Mouse (Mus musculus): ENCODE measurements around the gene Ak4.

Ak4 gene

GRCm38 (mm10) chr4:101459358-101459757 is 40.3 kb downstream of the Ak4 start:
- DNase-seq (ENCODE audit: low spot score in 2 of 2), result no peak

DNA sequence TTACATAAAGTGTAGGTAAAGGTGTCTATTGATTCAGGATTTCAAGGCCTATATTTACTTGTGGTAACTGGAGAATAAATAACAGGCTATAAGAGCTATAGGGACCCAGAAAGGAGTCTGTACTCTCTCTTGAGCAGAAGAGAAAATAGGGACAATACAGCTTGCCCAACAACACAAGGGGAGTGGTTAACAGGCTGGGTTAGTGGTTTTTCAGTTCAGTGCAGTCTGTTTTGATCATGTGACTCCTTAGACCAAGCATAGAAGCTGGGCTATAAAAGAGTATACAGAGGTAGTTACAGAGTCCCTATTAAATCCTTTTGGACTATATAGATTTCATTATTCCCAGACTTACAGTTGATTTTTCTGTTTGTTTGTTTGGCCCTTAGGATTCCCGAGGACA is 41.0 kb downstream of the Ak4 start:
- DNase-seq (ENCODE audit: low spot score in 2 of 2), result no peak

GRCm38 (mm10) chr4:101462065-101462464 is 43.0 kb downstream of the Ak4 start:
- no peak for DNase-seq (ENCODE audit: low spot score in 2 of 2)

DNA sequence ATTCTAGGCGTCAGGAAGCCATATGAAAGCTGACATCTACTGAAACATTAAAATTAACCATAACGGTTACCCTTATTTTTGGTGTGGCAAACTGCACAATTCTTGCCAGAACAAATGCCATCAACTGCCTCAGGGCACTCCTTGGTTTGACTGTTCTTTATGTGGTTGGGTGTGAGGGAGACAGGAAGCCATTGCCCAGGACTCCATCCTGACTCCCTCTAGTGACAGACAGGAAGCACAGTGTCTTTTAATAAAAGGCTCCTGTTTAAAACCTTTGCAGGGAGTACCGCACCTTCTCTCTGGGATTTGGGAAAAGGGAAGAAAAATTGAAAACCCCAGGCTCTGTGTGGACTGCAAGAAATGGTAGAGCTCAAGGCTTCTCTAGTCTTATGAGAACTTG is 47.2 kb downstream of the Ak4 start:
- no peak for DNase-seq (ENCODE audit: low spot score in 2 of 2)

GRCm38 (mm10) chr4:101469242-101469641 is 50.2 kb downstream of the Ak4 start:
- no peak for DNase-seq (ENCODE audit: low spot score in 2 of 2)

DNA sequence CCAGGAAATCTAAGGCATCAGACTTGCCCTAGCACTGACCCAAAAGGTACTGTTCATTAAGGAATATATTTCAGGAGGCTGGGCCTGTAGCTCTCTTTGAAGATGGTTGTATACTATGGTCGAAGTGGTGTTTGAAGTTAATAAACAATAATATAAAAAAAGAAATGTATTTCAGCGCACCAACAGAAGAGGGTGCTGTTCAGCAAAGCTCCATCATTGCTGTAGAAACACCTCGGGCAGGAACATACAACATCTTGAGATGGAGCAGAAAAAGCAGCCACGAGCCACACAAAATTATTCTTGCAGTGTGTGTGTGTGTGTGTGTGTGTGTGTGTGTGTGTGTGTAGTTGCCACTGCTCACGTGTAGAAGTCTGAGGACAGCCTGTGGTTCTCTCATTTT is 51.5 kb downstream of the Ak4 start:
- no peak for DNase-seq (ENCODE audit: low spot score in 2 of 2)

GRCm38 (mm10) chr4:101472767-101473166 is 53.7 kb downstream of the Ak4 start:
- no peak for DNase-seq (ENCODE audit: low spot score in 2 of 2)

GRCm38 (mm10) chr4:101490320-101490917 is 71.3 kb downstream of the Ak4 start:
- no peak for DNase-seq (ENCODE audit: low spot score in 2 of 2)

DNA sequence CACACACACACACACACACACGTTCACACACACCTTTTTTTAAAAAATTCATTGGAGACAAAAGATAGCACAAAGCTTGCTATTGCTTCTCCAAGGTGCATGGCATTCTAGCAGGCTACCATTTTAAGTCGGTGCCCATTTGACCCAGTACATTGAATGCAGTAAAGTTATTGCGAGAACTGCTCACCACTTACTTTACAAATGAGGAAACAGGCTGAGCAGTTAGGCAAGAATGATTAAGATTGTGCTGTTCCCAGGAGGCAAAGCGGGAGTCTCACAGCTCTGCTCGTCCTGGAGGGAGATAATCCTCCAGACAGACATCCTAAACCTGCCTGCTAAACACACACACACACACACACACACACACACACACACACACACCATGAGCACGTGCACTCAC is 72.6 kb downstream of the Ak4 start:
- no peak for DNase-seq (ENCODE audit: low spot score in 2 of 2)

DNA sequence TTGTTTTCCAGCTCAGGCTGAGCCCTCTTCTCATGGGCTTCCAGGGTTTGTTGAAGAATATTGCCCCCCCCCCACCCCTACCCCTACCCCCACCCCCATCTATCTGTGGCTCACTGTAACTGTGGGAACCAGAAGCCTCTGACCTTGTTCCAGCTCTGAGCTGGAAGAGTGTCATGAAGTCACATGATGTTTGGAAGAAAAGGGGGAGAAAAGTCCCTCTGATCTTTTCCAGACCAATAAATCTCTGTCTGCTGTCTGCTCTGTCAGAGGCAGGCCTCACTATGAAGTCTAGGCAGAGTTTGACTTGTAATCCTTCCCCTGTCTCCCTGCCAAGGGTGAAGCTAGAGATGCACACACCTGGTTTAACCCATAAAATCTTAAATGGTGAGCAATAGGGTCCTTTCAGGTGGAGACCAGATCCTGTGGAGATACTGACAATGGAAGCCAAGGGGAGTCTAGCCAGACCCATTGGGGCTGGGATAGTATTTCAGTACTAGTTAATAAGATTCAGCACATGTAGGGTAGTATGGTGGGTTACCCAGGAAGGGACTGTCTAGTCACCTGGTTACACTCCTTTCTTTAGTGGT is 74.6 kb downstream of the Ak4 start:
- no peak for DNase-seq (ENCODE audit: low spot score in 2 of 2)

DNA sequence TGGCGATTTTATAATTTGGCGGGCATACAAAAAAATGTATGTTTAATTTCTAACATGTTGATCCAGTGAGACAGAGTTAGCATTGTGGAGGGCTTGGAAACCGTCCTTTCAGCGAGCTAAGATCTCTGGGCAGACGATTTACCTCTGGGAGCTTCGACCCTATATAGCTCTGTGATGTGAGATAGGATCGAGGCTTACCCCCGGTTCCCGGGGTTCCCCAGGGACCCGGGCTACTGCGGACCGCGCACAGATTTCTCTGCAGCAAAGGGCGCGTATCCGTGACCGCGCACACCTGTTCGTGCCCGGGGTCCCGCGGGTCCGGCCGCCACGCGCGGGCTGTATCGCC is 77.1 kb downstream of the Ak4 start:
- no peak for DNase-seq (ENCODE audit: low spot score in 2 of 2)

DNA sequence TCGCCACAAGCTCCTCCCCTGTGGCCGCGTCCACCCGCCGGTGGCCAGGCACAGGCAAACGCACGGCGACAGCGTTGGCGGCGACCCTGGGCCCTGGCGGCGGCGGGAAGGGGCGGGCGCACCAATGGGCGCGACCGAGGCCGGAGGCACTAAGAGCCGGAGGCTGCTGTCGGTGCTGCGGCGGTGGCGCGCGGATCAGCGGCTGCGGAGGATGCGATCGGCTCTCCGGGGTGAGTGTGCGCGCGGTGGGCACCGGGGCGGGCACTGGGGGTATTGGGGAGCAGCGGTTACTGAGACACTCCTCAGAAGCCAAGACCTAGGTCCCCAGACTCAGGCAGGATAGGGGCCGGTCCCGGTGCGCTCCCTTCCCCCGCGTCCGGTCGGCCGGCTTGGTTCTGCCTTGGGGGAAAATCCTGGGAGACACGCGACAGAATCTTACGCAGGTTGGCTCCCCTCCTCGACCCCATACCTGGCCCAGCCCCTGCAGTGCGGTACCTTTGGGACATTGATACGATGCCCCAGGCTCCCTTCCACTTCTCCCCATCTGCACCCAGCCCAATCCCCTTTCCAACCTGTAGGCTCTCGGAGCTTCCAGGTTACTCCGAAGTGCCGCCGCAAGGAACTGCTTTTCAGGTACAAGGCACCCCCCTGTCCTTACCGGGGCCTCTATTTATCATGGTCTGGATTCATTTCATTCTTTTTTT is 77.6 kb downstream of the Ak4 start, which contains the start of gene Dnajc6:
TSS of gene Dnajc6 (plus strand) at position 115 of the 704 bp plus-strand sequence.
- DNase-seq (ENCODE audit: low spot score in 2 of 2), result no peak

DNA sequence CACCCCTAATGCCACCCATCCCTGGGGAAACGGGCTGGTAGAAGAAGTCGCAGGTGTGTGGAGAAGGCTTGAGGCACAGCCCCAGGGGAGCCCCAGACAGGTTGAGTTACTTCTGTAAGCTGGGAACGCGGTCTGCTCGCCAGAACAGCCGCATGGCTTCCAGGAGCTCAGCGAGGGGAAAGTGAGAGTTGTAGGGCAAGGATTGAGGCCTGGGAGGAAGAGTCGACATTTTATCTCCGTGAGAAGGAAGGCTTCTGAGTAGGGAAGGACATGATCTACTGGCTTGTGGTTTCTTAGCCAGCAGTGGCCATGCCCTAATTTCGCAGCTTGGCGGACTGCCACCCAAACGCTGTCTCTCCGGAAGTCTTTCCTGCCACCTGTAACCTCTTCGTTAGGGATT is 78.3 kb downstream of the Ak4 start:
- DNase-seq (ENCODE audit: low spot score in 2 of 2), result no peak

- DNase-seq (ENCODE audit: low spot score in 2 of 2), result no peak
Measured at GRCm38 (mm10) chr4:101504470-101505007, 85.5 kb downstream of the Ak4 start.

DNA sequence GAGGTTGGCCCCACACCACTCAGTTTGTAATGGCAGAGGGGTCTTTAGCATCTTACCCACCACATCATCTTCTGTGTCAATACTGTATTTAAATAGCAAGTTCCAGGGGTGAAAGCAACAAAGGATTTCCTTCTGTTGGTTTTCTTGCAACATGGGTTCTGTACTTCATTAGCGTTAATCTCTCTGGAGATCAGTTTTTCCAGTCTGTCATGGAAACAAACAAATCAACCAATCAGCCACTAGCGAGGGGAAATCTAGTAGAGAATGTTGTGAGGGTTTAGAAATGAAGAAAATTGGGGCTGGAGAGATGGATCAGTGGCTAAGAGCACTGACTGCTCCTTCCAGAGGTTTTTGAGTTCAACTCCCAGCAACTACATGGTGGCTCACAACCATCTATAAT is 86.9 kb downstream of the Ak4 start:
- no peak for DNase-seq (ENCODE audit: low spot score in 2 of 2)

- DNase-seq (ENCODE audit: low spot score in 2 of 2), result no peak
Measured at GRCm38 (mm10) chr4:101506372-101506771, 87.3 kb downstream of the Ak4 start.

- DNase-seq (ENCODE audit: low spot score in 2 of 2), result peak; percentile 61 to 65
Measured at GRCm38 (mm10) chr4:101507571-101508422, 88.7 kb downstream of the Ak4 start.

GRCm38 (mm10) chr4:101508431-101508830 is 89.4 kb downstream of the Ak4 start:
- no peak for DNase-seq (ENCODE audit: low spot score in 2 of 2)

DNA sequence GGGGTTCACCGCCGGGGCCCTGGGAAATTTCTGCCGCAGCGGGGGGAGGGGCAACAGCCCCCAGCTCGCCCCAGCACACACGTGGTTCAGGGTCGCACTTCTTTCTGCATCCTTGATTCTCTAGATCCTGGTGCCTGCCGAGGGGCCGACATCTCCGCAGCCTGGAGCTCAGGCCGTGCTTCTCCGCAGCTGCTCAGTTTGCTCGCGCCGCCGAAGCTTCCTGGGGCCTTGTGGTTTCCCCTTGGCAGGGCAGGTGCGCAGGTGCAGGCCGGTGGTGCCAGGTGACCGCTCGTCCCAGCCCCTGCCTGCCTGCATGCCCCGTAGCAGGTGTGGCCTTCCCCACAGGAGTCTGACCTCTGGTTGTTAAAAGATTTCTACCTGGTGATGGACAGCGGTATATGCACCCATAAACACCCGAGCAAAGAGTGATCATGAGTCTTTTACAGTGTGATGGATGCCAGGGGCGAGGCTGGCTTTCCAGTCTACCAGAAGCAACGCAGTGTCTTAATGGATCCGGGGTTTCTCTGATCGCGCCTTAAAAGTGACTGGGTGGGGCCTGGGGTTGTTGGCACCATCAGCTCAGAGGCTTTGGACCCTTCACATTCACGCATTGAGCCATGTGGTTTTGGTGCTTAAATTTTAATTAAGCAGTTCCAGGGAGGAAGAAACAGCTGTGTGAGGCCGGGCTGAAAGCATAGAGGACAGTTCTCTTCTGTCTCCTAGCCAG is 89.9 kb downstream of the Ak4 start:
- peak; percentile 29 to 31 for DNase-seq (ENCODE audit: low spot score in 2 of 2)

- DNase-seq (ENCODE audit: low spot score in 2 of 2), result no peak
Measured at GRCm38 (mm10) chr4:101510111-101510903, 91.2 kb downstream of the Ak4 start.

DNA sequence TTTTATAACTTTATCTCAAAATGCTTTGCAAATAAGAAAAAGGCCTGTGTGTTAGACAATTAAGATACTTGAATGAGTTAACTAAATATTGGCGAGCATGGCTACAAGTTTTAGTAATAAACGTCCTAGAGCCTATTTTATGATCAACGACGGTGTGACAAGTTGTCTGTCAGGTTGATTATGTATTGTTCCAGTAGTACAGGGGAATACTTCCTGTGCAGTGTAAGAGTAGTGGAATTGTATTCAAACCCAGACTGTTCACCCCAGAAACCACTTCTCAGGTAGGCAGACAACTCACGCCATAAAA is 91.8 kb downstream of the Ak4 start:
- no peak for DNase-seq (ENCODE audit: low spot score in 2 of 2)

Measured in frontal cortex, postnatal 14 days (tissue).